Mouse (Mus musculus) lung, postnatal 4 days (tissue): ENCODE measurements at regions not wholly inside any gene's neighbourhood (a gene's known extent, or its start where the extent isn't known, plus 50 kb on each side); places are given as distances from the start of the nearest gene placed in this dataset.
A peak's percentile ranks its signal among the peaks of the same experiment; 100 is the strongest.

ENCODE experiments used
- DNase-seq, 2 experiments: peaks; one replicate each; pipeline ENCODE4 v3.0.0; 2021

DNA sequence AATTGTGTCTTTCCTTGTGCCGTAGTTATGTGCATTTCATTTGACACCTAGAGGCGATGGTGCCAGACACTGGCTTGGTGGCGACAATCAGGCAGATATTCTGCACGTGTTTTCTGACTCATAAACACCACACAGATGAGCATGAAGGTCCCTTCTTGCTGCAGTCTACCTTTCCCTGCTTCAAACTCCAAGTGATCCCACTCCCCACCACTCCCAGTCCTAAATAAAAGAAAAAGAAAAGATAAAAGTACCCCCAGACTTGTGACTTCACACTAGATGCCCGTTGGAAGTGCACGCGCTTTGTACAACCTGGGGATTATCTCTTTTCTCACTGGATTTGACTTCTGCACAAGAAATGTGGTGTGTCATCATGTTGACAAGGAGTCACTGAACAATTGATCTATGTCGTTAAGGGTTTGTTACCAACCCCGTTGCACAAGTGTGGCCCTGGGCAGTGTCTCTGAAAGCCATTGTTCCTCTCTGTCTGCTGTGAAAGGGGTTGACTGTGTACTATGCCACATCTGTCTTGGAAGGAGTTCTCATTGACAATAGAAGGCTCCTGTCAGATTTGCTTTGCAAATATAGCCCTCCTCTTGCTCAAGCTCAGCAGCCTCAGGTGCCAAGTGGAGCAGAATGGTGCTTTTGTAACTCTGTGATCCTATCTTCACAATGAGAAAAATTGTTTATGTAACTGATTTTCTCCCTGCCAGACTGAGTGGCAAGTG lies 140.1 kb downstream of the Ppp4r2 start:
- DNase-seq = no peak

DNA sequence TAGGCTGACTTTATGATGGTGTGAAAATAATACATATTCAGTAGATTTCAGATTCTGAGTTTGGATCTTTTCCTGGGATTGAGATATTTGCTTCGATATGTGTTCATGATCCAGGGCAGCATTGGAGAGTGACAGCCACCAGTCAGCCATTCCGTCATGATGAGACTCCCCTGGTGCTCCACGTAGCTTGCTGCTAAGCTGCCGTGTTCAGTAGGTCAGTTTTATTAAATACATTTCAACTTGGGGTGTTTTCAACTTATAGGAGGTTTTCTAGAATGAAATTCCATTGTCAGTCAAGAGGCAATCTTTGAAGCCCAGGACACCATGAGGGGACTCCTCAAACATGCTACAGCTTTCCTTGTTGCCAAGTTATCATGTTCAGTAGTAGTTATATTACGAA lies 141.3 kb downstream of the Ppp4r2 start:
- DNase-seq = no peak

DNA sequence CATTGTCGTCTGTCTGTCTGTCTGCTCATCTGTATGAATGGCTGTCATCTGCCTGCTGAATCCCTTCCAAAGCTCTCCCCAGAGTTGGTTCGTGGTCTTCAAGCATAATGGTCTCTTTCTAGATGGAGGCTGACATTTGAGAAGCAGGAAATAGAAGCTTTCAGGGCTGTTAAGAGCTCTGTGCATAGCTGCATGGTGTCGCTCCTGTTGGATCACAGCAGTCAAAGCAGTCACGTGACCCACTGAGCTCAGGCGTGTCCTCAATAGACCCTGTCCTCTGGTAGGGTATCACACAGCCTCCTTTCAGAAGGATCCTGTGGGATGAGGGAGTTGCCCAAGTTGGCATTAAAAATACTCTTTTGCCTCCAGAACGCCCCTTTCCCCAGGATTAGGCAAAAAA lies 142.4 kb downstream of the Ppp4r2 start:
- peak; percentile 8 to 35 for DNase-seq

DNA sequence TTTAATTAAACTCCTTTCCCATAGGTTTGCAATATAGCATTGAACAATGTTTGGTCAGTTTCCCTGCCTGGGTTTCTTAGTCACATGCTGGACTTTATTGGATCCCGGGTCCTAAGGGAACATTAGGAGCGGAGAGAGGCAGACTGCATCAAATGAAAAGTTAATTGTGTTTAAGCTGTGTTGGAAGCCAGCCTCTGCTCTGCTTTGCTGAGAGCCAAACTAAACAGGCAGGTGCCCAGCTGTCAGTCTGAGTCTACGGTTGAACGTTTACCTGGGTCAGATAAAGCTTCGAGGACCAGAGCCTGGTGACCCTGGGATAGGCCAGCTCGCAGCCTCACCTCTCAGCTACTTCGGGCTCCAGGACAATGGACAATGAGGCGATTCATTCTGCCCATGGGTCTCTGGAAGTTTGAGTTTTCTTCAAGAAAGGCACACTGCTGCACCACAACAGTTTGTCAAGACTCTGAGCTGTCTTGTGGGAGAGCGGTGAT lies 143.8 kb downstream of the Ppp4r2 start:
- DNase-seq = no peak

DNA sequence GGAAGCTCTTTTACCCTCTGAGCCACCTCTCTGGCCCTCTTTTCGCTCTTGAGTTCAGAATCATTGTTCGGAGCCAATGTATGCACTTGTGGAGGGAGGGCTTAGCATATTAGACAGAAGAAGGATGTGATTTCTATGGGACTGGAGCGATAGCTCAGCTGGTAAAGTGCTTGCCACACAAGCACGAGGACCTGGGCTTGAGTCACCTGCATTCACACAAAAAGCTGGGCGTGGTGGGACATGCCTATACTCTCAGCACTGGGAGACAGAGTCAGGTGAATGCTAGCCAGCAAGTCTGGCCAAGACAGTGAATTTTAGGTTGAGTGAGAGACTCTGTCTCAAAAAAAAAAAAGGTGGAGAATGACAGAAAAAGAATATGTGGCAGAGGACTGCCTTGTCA lies 144.7 kb downstream of the Ppp4r2 start:
- DNase-seq = no peak

DNA sequence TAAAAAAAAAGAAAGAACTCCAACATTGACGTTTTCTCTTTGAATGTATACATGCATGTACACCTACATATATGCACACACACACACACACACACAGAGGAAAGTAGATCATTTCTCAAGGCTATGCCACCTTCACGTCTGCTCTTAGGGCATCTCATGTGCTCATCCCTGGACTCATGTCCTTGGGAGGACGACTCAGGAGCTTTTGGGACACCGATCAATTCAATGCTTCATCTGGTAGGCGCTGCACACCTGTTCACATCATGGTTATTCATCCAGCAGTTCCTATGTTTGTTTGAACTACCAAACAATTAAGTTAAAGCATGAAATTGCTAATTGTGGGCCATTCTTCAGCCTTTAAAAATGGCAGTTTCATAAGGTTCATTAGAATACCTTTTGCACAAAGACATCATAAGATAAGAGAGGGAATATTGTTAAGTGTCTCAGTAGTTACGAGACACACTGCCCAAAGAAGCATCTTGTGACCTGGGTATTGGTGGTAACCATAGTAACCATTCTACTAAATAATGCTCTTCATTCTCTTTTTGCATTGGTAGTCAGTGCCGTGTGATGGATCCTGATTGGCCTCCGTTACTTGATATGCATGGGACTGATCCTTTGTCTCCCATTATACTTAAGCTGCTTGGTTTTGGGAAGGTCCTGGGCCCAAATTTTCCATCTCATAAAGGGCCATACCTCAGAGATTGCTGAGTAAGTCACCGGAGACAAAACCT lies 145.5 kb downstream of the Ppp4r2 start:
- DNase-seq = no peak

DNA sequence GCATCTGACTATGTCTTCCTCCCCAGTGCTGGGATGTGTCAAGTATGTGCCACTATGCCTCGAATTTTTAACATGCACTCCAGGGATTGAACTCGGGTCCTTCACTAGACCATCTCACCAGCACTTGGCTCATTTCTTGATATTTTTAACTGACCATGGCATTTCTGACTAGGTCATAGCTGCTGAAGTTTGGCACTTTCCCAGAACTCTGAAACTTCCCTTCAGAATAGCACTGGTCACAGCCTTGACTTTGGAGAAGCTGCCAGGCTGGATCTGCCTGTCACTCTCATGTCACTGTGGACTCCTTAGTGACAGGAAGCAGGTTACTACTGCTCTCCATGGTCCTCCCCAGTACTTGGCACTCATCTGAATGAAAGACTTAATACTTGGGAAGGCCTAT lies 146.7 kb downstream of the Ppp4r2 start:
- no peak for DNase-seq

DNA sequence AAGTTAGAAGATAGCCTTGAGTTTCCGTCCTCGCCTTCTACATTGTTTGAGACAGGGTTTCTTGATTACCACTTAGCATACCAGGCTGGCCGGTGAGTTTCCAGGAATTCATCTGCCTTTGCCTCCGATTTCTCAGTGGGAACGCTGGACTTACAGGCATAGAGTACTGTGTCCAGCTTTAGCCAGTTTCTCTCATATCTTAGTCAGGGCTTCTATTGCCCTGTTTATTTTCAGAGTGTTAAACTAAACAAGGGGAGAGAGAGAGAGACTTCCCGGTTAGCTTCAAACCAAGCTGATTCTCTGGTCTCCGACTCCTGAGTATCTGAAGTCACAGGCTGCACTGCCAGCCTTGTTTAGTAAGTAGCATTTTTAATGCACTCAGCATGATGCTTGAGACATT lies 151.4 kb downstream of the Ppp4r2 start:
- no peak for DNase-seq

DNA sequence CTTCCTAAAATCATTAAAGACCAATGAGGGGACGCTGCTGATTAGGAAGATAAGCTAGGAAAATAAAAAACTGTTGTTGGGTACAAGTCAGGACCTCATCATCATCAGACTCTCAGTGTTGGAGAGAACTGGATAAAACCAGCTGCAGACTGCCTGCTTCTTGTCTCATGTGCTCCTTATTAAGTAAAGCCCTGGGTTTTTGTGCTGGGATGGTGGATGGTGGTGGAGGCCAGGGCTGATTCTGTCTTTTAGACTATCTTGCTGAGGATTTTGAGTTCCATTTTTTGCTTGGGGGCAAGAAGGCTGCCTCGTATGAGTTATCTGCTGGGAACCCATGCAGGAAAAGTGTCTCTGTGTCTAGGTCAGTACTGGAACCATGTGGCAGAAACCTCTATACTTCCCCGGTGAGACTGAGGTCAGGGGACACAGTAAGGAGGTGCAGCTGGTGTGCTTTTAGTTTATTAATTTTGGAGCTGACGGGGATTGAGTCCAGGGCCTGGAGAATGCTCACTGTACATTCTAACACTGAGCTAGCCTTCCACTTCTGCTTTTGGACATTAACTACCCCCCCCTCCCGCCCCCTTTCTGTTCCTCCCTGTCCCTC lies 152.0 kb downstream of the Ppp4r2 start:
- no peak for DNase-seq

DNA sequence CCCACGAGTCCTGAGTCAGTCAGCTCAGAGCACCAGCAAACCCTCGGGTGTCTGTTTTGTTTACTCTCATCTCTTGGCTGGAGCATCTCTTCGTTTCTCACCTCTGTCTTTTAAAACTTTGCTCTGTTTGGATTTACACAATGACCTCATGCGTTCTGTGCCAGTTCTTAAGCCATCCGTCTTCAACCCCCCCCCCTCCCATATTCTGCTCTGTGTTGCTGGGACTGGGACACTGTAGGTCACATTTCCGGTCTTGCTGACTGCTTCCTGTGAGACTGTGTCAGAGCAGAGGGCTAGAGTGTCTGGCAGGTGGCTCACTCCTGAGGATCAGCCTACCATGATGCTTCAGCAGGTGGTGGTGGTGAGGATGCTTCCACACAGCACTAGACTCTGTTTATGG lies 155.1 kb downstream of the Ppp4r2 start:
- no peak for DNase-seq

DNA sequence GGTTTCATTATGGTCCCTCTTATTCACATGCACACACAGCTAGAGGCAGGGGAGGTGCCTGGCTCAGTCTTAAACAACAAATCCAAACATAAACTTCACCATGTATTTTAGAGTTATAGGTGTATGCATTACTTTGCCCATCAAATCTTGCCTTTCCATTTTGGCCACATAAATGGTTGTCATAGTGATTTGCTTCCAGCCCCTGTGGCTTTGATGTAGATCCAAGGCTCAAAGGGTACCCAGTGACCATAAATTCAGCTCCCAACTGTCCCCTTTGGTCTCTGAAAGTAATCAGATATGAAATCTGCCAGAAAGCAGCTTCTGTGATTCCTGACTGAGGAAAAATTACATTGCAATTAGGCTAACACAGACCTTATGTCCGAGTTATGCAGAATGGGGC lies 160.0 kb downstream of the Ppp4r2 start:
- no peak for DNase-seq

DNA sequence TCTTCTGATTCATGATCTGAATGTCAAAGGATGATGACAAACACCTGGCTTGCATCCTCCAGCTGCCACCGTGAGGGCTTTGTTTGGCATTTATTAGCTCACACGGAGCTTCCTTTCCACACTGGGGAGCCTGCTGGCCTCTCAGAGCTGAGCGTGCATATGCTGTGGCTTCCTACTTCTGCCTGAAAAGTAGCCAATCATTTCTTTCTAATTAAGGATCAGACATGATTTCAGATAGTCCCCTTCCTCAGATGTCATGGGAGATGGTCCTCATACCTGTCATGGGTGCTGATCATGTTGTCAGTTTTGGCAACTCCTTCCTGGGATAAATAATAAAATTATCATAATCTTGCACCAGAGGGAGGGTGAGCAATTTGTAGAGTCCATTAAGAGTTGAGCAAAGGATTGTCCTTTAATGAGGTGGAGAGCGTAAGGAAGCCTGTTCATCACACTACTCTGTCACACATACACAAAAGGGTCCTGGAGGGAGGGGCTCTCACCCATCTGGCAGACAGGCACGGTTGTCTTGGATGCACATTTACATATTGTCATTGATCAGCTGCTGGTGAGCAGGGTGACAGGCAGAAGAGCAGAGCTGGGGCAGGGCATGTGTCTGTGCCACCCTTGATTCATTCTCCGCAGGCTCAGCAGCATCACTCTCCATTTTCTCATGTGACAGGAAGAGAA lies 162.6 kb downstream of the Ppp4r2 start:
- DNase-seq = no peak

DNA sequence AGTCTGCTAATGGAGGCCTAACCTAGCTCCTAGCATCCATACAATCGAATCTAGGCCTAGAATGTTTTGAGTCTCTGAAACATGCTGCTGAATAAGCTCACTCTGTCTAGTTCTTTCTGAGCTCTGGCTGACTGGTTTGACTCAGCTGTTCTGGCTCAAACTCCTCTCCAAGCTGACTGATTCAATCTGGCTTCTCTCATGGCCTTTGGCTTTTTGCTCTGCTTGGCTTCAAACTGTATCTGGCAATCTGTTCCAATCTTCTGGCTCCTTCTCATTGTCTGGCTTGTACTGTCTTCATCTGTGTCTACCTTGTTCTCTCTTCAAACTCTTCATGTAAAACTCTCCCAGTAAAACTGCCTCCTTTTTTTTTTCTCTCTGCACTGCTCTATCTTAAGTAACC lies 164.9 kb downstream of the Ppp4r2 start:
- DNase-seq = no peak

DNA sequence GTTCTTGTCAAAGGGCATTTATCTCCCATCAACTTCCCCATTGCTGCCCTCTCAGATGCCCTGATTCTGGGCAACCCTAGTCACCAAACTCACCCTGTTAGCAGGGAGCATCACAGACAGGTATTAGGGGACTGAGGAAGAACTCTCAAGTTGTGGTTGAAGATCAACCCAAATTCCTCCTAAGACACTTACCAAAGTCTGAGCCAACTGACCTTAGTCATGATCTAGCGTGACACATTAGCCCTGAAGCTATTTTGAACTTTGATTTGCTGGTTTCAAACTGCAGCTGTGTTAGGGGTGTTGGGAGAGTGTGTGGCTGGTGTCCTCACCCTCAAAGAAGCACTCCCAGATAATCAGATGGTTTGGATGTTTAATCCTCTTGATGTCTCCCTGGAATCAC lies 170.5 kb downstream of the Ppp4r2 start:
- DNase-seq = no peak

DNA sequence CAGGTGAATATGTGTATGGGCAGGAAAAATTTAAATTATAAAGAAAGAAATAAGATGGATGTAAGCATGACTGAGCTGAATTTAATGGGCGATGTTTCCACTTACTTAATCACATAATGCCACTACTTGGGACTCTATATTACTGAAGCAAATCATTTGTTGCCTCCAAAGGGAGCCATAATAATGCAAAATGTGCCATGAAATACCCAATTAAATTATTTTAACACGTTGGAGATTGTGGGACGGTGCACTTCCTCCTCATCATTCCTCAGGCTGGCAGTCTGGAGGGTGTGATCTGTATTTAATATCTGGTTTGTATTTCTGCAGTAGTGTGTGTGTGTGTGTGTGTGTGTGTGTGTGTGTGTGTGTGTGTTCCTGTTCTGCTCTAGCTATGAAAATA lies 188.2 kb downstream of the Ppp4r2 start:
- no peak for DNase-seq

DNA sequence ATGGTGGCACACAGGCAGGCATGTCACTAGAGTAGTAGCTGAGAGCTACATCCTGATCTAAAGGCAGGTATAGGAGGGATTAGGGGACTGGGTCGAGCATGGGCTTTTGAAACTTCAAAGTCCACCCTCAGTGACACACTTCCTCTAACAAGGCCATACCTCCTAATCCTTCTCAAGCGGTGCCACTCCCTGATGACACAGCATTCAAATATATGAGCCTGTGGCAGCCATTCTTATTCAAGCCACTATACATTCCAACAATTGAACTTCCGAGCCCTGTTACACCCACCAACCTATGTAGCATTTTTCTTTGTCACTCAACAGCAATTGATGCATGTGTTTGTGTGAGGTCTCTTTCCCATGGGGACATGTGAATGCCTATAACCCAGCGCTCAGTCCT lies 192.4 kb downstream of the Ppp4r2 start:
- no peak for DNase-seq

DNA sequence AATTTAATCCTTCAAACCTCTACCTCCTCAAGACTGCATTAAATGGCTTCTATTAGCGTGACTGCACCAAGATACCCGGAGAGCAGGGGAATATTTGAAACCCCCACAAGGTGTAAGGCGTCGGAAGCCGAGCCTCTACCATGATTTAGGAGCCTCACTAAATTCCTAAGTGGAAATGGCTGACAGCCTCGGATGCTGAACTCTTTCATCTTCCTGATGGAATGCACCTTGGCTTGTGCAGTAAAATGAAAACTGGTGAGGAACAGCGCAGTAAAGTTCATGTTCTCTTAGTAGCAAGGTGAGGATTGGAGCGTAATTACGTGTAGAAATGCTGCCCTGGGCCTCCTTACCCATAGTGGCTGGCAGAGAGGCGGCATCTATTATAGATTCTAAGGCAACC lies 194.0 kb downstream of the Ppp4r2 start:
- no peak for DNase-seq

DNA sequence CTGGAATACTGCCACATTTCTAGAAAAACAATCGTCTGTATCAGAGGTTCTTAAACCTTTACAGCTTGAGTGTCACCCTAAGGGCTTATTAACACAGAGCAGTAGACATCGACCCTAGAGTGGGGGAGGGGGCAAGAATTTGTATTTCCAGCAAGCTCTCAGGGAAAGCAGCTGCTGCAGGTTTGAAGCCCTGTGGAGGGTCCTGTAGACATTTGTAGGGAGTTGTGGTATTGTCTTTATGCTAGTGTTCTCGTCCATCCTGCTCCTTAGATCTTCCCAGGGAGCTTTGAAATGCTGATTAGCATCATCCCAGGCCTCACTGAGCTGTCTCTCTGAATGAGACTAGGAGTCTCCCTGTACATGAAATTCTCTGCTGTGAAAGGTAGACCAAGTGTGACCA lies 196.0 kb downstream of the Ppp4r2 start:
- no peak for DNase-seq

DNA sequence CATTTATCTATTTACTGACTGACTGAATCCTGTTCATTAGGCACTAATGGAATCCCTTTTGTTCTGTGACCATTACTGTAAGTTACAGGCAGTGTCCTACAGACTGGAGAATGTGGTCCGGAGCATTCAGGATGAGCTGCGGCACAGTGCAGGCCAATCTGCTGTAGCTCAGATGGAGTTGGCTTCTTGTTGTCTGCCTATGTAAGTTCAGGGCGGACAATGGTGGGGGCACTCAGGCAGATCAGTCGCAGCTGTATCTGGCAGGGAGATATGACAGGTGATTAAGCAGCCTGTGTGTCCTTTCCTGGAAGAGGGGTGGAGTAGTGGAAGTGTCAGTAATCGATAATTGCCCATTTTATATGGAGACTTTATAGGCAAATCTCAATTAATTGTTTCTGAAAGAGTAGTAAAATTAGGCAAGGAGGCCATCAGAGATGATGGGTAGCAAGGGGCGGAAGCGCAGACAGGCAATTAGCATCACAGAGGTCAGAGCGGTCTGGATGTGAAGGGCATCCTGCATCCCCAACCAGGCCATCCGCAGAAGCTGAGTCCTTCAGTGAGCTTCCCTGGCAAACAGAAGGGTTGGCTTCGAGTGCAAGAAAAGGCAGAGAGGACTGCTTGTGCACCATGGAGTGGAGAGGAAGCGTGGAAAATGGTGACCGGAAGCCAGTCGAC lies 197.2 kb downstream of the Ppp4r2 start:
- no peak for DNase-seq

DNA sequence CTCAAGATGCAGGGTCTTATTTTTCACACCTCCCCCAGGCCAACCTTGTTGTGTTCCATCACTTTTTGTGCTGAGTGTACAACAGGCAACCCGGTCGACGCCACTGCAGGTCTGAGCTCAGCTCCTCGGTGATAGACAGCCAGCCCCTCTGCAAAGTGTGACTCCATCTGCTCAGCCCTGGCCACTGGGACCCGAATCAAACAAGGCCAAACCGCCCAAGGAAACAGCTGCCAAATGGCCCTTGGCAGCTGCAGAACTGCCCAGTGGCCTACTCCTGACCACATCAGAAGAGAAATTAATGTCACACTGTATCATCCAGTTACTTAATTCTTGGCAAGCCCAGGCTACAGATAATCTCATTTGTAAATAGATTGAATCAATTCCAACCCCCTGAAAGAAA lies 213.3 kb downstream of the Ppp4r2 start:
- peak; percentile 52 to 89 for DNase-seq

DNA sequence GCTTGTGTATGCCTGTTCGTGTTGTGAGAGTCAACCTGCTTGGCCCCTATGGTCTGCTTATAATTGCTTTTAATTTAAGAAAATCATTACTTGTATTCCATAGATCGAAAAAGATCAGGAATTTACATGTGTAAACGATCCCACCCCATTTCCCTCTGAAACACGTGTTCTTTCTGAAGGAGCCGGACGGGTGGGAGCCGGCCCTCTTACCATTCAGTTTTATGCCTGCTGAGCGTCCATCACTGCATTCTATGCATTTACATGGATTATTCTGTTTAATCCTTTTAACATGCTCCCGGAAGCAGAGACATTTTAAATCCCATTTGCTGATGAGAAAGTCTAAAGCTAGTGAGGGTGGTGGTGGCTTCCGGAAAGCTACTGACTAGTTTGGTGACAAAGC lies 213.8 kb downstream of the Ppp4r2 start:
- no peak for DNase-seq

DNA sequence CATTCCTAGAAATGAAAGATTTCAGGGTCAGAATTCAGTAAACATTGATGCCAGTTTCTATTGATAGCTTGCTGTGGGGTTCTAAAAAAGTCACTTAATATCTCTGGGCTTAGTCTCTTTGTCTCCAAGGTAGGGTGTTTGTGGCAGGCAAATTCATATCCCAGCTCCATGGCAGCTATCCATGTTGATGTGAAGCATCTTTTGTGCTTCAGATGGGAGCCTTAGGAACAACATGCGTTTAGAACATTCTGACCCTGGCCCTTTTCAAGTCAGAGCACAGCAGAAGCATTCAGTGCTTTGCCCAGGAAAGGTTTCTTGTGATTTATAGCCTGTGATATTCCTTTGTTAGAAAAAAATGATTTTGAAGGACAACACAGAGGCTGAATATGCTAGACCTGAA lies 215.0 kb downstream of the Ppp4r2 start:
- DNase-seq = no peak

DNA sequence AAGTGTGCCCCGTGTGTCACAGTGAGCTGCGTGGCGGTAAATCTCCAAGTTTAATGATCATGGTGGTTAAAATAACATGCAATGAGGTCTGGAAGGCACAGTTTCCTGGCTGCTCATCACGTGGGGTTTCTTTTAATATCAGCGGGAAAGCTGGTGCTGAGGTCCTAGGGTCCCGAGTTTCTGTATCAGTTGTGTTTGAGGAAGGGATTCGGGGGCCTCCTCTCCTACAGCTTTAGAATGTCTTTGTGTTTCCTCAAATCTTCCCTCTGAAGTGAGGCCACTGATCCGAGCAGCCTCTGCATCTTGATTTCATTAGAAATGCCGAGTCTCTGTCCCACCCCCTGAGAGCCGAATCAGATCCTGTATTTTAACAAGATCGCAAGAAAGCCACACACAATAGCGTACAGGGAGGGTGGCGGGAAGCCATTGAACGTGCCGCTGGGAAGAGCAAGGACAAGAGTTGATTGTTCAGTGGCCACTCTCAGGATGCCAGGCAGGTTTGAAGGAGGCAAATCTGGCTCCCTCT lies 215.5 kb downstream of the Ppp4r2 start:
- DNase-seq = no peak
